Mouse (Mus musculus) ES-Bruce4 (cell line): ENCODE results near the gene Gzme.

Experiments
- CTCF ChIP-seq: IDR thresholded peaks from one replicate; pipeline ENCODE4 v1.8.1; 2011; ENCODE audit warnings: low read depth, low read length
- POLR2A ChIP-seq: IDR thresholded peaks from one replicate; pipeline ENCODE4 v1.8.1; 2011; ENCODE audit warnings: low read length; ENCODE audit not compliant: insufficient read depth

DNA sequence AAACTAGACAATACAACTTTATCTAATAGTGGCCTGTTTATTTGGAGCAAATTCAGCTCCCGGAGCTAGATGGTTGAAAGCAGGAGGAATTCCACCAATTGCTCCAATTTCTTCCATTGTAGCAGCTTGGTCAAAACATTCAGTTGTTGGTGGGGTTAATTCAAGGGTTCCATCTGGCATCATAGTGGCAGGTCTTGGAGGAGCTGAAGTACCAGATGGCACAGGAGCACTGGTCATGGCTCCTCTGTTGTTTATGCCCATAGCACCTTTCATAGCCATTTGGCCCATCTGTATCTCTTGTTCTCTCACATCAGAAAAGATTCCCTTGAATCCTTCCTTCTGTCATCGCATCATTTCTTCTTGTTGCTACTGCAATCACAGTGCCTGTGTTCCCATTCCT is 41.7 kb upstream of the Gzme start:
- TF ChIP-seq CTCF, result no peak
- no peak for TF ChIP-seq POLR2A
